Mouse (Mus musculus): ENCODE data around the gene Inpp4b.
A peak's percentile ranks its signal among the peaks of the same experiment; 100 is the strongest.
"Not testable (repeated sequence)": the region's sequence is repeated elsewhere in the genome, so short reads cannot be mapped to it uniquely, and the experiment has no call there.

Inpp4b gene

DNA sequence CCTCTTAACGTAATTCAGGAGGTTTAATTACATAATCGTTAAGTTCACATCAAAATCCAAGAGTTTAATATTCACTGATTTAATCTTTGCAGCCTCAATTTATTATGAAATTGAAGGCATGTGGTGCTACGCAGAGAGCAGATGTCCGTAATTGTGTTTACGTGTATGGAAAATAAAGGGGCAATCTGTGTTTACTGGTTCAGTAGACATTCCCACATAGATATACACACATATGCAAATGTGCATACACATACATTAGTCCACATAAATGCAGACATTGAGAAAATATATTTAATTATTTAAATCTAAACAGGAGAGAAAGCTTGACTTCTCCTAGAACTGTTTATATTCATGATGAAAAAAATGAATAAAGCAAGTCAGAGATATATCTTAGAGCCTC lies 675.4 kb downstream of the Inpp4b start:
- no peak for DNase-seq

GRCm38 (mm10) chr8:82027401-82027800 lies 685.0 kb downstream of the Inpp4b start:
- peak; percentile 32 for DNase-seq

DNA sequence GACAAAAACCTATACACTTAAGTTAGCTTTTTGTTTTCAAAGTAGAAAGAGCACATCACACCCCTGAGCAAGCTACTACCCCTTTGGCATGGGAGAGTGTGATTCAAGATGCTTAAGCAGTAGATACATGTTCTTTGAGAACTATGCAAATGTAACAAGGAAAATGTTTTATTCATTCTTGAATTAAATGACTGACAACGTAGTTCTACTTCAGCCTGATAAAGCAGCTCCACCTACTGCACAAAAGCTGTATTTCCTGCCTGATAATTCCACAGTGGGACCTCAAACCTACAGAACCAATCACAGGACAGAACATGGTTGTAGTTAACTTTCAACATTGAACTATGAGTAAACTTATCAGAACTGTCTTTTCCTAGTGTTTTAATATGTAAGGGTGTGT lies 686.5 kb downstream of the Inpp4b start:
- no peak for DNase-seq

GRCm38 (mm10) chr8:82032035-82032434 lies 689.7 kb downstream of the Inpp4b start:
- DNase-seq: not testable (repeated sequence)

DNA sequence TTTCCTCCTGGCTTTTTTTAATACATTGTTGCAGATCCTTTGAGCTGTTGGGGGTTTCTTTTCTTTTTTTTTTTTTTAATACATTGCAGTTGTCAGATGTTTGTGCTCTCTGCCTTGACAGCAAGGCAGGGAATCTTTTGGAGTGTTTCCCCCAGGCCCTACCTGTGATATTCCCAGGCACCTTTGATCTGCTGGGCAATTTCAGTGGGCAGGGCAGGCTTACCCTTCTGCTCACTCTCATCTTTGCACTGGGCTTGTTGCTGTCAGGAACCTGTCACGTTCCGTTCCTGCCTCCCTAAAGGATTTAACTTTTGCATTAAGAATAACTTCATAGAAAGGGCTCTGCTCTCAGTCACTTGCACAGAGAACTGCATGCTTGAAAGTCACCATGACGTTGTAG lies 711.7 kb downstream of the Inpp4b start:
- DNase-seq: no peak

GRCm38 (mm10) chr8:82067619-82068018 lies 725.3 kb downstream of the Inpp4b start:
- DNase-seq: no peak

DNA sequence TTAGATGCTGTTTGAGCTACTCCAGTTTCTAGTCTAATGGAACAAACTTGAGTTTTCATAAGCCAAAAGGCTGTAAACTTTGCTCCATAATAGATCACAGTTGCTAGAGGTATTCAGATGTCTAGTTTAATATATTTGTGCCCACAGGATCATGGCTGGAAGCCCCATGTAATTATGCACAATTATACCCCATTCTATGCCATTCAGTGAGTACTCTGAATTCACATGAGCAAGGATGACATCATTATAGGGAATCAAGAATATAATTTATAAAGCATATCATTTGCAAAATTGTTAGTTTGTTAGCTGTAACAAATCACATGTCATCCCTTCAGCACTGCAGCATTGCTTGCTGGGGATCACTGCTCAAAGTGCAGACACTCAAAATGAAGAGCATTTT lies 736.9 kb downstream of the Inpp4b start:
- DNase-seq: no peak

DNA sequence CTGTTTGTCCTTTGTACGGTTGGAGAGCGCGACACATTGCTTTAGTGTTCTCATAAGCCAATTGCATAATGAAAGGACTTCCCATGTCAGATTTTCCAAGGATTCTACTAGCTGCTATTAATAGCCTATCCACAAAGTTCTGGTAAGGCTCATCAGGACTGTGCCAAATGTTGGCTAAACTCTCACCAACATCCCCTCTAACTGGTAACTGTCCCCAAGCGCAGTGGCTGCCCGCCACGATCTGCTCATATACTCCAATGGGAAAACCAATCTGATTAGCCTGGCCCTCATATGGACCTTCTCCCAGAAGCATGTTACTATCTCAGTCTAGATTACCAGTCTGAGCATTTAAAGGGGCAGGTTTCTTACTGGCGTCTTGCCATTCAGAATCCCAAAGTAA lies 744.3 kb downstream of the Inpp4b start:
- not testable (repeated sequence) for DNase-seq

GRCm38 (mm10) chr8:82090901-82091300 lies 748.5 kb downstream of the Inpp4b start:
- DNase-seq: no peak

GRCm38 (mm10) chr8:82093274-82093673 lies 750.9 kb downstream of the Inpp4b start:
- DNase-seq: no peak

DNA sequence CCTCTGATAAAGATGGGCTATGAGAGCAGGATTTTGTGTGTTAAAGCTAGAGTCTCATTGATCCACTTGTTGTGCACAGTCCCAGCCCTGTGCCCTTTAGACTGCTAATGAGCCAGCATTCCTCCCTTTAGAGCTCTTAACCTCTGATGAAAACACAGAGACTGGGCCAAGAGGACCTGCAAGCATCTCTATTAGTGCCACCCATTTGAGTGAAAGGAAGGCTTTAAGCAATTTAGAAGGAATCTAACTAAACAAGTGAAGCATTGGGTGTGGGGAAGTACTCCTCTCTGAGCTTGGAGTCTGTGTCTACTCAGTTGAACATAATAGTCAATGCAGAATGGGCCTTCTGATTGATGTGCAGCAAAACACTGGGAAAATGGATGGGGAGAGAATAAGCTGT lies 762.2 kb downstream of the Inpp4b start:
- no peak for DNase-seq

GRCm38 (mm10) chr8:82106131-82106530 lies 763.8 kb downstream of the Inpp4b start:
- DNase-seq: no peak

DNA sequence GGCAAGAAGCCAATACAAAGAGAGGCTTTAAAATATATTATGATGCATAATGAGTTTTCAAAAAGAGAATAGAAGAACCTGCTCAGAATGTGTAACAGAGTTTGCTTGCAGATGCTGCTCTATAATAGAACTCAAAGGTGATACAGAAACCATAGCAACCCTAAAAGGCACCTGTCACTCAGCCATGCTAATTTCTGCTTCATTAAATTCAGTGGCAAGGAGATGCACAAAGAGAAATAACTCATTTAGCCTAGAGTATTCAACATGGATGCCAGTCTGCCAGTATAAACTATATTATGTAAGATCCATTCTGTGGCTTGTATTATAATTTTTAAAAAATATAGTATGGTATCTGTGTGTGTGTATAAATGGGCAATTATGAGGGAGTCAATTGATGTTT lies 807.9 kb downstream of the Inpp4b start:
- no peak for DNase-seq

DNA sequence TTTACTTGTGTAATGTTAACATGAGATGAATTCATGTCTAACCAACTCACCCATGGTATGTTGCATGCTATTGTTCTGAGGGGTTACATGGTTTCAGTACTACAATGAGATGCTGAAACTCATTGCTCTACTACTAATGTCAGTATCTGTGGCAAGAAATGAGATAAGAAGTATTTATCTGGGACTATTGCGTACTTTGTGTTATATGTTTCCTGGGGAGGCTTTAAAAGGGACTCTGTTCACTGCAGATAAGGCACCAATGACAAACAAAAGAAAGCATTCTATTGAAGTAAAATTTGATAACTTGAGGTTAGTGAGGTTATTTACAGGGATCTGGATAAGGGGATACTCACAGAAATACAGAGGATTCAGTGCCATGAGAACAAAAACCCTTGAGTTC lies 815.6 kb downstream of the Inpp4b start:
- DNase-seq: no peak

Measured in cerebellum, adult 11-12 months (tissue).